Mouse (Mus musculus) midbrain, embryonic 13.5 days (tissue): ENCODE data around the gene 4930519P11Rik. TPM values are rescaled to one million over a fixed set of nuclear protein-coding genes. Genes with fewer than 3 reads are reported as not detected.
A peak's percentile ranks its signal among the peaks of the same experiment; 100 is the strongest.

Experiments
- ATAC-seq: fragments of 200-750 bp; cut with Nextera tagmentation; 2 replicates; pipeline ENCODE4 v1.8.0; 2017; ENCODE audit warnings: mild to moderate bottlenecking, moderate TSS enrichment, moderate library complexity
- H3K27ac ChIP-seq: fragments of 300-500 bp; sonication (generic); 2 replicates; pipeline ENCODE4 v1.5.1; 2015; ENCODE audit warnings: inconsistent platforms, mild to moderate bottlenecking, moderate library complexity
- H3K27me3 ChIP-seq: fragments of 300-500 bp; sonication (generic); 2 replicates; pipeline ENCODE4 v1.6.1; 2015; ENCODE audit warnings: mild to moderate bottlenecking, inconsistent platforms
- H3K36me3 ChIP-seq: fragments of 300-500 bp; sonication (generic); 2 replicates; pipeline ENCODE4 v1.6.1; 2015; ENCODE audit warnings: mild to moderate bottlenecking, inconsistent platforms
- H3K4me1 ChIP-seq: fragments of 300-500 bp; sonication (generic); replicated peaks from 2 replicates; pipeline ENCODE4 v1.6.1; 2015; ENCODE audit warnings: inconsistent platforms
- H3K4me2 ChIP-seq: fragments of 300-500 bp; sonication (generic); replicated peaks from 2 replicates; pipeline ENCODE4 v1.6.1; 2015; ENCODE audit warnings: moderate library complexity, mild to moderate bottlenecking, inconsistent platforms
- H3K4me3 ChIP-seq: fragments of 300-500 bp; sonication (generic); replicated peaks from 2 replicates; pipeline ENCODE4 v1.5.1; 2015; ENCODE audit warnings: mild to moderate bottlenecking, inconsistent platforms
- H3K9ac ChIP-seq: fragments of 300-500 bp; sonication (generic); replicated peaks from 2 replicates; pipeline ENCODE4 v1.6.1; 2015; ENCODE audit warnings: mild to moderate bottlenecking, inconsistent platforms
- H3K9me3 ChIP-seq: fragments of 300-500 bp; sonication (generic); 2 replicates; pipeline ENCODE4 v1.6.1; 2016; ENCODE audit warnings: mild to moderate bottlenecking, inconsistent platforms
- WGBS: fragments of 180-500 bp; shearing (Covaris S2); methylation state at CpG from one replicate; pipeline ENCODE4 v1.1.7; 2015; 5-methylcytosine and 5-hydroxymethylcytosine counted together
- polyA plus RNA-seq: library from polyadenylated mRNA; unstranded; fragments of >200 nt; fragmentation: Nextera tagmentation; extraction: Ambion mirVana; gene quantifications from 2 replicates; pipeline ENCODE4 v1.2.1, GENCODE M21; 2015

Gene 4930519P11Rik
- polyA plus RNA-seq, 1 experiment from 2014 or later = 0.96 TPM

DNA sequence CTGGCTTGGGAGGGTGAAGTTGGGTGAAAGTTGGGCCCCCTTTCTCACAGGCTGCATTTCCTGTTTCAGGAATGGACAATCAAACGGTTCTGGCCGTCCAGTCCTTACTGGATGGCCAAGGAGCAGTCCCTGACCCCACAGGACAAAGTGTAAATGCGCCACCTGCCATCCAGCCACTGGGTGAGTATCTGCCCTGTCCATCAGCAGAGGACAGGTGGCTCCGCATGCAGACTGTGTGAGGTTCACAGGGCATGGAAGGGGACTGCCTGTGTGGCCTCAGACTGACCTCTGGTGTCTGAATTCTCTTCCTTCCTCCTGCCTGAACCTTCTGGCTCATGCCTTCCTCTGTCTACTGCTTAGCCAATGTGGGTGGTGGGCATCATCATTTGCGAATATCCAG, 8.4 kb upstream of the 4930519P11Rik start:
- no peaks in the 10 kb centered on the region for H3K4me1 ChIP-seq
- no peak overlapping the region for H3K4me3 ChIP-seq
- H3K36me3 ChIP-seq = peaks cover 43% of the 10 kb centered on the region
- no peak overlapping the region for H3K27ac ChIP-seq
- peaks cover 6% of the 10 kb centered on the region; the same call in 1 of the 2 replicates for H3K9me3 ChIP-seq
- H3K4me2 ChIP-seq = no peak overlapping the region
- 91% methylated on average over 5 of the region's 5 CpGs for WGBS
- no peak for ATAC-seq
- no peak overlapping the region for H3K9ac ChIP-seq
- no peaks in the 10 kb centered on the region for H3K27me3 ChIP-seq

DNA sequence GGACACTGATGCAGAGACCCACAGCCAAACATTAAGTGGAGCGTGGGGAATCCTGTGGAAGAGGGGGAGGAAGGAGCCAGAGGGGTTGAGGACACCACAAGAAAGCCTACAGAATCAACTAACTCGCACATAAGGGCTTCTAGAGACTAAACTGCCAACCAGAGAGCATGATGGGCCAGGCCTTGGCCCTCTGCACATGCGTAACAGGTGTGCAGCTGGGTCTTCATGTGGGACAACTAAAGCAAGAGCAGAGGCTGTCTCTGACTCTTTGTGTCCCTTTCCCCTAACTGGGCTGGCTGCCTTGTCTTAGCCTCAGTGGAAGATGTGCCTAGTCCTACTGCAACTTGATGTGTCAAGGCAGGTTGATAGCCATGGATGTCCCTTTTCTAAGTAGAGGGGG, 3.8 kb upstream of the 4930519P11Rik start:
- H3K4me2 ChIP-seq = no peak overlapping the region
- H3K9me3 ChIP-seq = no peaks in the 10 kb centered on the region
- H3K36me3 ChIP-seq = peaks cover 7% of the 10 kb centered on the region
- no peaks in the 10 kb centered on the region for H3K27me3 ChIP-seq
- ATAC-seq = no peak
- H3K27ac ChIP-seq = no peak overlapping the region
- H3K9ac ChIP-seq = no peak overlapping the region
- H3K4me1 ChIP-seq = peaks cover 25% of the 10 kb centered on the region
- no peak overlapping the region for H3K4me3 ChIP-seq
- 89% methylated on average over 3 of the region's 3 CpGs for WGBS

DNA sequence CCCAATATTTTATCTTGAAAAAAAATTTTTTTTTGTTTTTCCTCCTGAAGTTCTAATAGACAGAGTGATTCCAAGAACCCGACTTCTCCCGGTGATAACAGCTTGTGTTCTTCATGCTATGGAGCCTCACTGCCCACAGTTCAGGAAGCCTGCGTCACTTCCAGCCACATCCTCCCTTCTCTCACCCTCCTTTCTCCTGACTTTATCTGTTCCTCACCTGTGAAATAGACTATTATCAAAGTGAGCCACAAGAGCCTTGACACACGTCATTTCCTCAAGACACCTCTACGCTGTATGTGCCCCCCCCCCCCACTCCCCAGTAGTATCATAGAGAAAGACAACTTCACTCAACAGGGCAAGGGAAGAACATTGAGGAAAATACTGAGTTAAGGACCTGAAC, 2.4 kb upstream of the 4930519P11Rik start:
- Histone ChIP-seq H3K4me2 (no peak overlapping the region), H3K4me3 (no peak overlapping the region), H3K27me3 (no peaks in the 10 kb centered on the region), H3K36me3 (peaks cover 3% of the 10 kb centered on the region; the same call in 1 of the 2 replicates), H3K9me3 (no peaks in the 10 kb centered on the region), H3K4me1 (peaks cover 25% of the 10 kb centered on the region), H3K9ac (no peak overlapping the region), H3K27ac (no peak overlapping the region)
- ATAC-seq = no peak
- 97% methylated on average over 5 of the region's 5 CpGs for WGBS

DNA sequence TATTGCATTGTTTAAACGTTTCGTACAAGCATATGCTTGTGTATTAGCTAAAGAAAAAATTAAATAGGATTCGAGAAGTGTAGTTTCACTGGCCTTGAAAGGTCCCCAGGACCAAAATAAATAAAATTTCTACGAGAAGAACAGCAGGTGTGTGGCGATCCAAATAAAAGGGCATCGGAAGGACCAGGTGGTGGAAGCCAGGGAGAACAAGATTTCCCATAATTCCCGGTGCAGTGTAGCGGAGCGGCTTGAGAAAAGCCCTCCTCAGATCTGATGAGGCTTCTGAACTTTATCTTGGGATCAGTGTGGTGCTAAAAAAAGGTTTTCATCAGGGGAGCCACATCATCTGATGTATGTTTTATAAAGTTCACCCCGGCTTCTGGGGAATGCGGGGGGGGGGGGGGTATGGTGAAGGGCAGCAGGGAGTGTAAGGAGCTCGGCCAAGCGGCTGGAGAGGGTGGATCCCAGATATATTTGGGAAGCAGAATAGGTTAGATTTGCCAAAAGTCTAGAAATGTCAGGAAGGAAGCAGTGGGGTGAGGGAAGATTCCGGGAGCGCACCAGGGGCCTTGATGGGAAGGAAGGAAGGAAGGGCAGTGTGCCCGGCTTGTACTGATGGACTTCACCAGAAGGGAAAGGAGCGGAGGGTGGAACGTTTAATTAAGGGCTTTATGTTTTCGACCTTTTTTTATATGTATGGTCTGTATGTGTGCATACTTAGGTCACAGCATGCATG, 1.8 kb upstream of the 4930519P11Rik start:
- Histone ChIP-seq H3K27ac (peak overlapping the region; percentile 99), H3K4me2 (peak overlapping the region; percentile 66), H3K27me3 (no peaks in the 10 kb centered on the region), H3K36me3 (peaks cover 3% of the 10 kb centered on the region; the same call in 1 of the 2 replicates), H3K4me1 (peaks cover 25% of the 10 kb centered on the region), H3K4me3 (0 out of 2 replicates have a peak overlapping the region, but pooled peaks have one; percentile 8), H3K9ac (0 out of 2 replicates have a peak overlapping the region, but pooled peaks have one; percentile 36), H3K9me3 (no peaks in the 10 kb centered on the region)
- WGBS = 71% methylated on average over 19 of the region's 19 CpGs
- ATAC-seq = no peak

DNA sequence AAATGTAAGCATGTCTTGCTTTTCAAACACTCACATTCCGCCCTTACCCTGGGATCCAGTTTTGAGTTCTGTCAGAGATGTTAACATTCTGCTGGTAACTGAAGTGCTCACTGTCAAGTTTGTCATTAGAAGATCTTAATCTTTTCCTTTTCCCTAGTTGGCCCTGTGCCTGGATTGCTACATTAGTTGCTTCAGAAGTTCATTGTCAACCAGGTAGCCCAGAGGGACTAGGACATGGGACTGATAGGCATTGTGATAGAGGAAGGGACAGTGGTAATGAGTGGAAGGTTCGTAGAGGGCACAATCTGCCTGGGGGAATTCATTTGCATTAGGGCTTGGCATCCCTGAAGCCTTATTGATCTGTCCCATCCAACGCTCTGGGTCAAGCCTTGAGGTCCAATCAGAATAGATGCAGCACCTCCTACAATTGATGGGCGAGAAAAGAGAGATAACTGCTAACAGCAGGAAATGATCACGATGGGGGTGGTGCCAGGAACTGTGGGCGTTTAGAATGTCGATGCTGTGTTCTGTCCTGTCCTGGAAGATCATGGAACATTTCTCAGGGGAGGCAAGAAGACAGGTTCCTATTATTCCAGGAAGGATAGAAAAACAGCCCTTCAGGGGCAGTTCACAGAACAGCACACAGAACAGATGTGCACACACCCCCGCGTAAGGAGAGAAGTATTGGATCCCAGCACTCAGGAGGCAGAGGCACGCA, 4.0 kb downstream of the 4930519P11Rik start:
- ATAC-seq = no peak
- Histone ChIP-seq H3K4me2 (no peak overlapping the region), H3K27me3 (0 out of 2 replicates have a peak, but pooled peaks cover 20% of the 10 kb centered on the region), H3K27ac (no peak overlapping the region), H3K9ac (no peak overlapping the region), H3K4me1 (peaks cover 13% of the 10 kb centered on the region), H3K36me3 (no peaks in the 10 kb centered on the region), H3K4me3 (no peak overlapping the region), H3K9me3 (no peaks in the 10 kb centered on the region)
- WGBS = 73% methylated on average over 10 of the region's 10 CpGs

DNA sequence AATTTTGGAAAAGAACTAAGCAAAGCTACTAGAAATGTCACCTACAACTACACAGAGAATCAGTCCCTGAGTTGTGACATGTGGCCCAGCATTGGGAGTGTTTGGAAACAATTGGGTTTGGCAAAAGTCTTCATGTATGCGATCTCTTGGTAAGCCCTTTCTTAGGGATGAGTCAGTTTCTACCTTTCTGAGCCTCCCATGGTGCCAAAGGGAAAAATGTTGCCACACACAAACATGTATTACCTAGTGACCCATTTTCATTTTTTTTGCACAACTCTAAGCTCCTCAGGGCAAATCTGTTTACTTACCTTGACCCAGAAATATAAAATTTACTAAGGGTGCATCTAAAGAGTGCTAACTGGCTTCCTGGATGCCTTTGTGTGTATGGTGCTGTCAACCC, 6.3 kb downstream of the 4930519P11Rik start:
- H3K4me3 ChIP-seq = no peak overlapping the region
- 0 out of 2 replicates have a peak, but pooled peaks cover 20% of the 10 kb centered on the region for H3K27me3 ChIP-seq
- ATAC-seq = no peak
- 76% methylated on average over 1 of the region's 1 CpGs for WGBS
- H3K4me2 ChIP-seq = no peak overlapping the region
- no peaks in the 10 kb centered on the region for H3K36me3 ChIP-seq
- no peak overlapping the region for H3K27ac ChIP-seq
- peaks cover 12% of the 10 kb centered on the region for H3K4me1 ChIP-seq
- H3K9me3 ChIP-seq = no peaks in the 10 kb centered on the region
- H3K9ac ChIP-seq = no peak overlapping the region

DNA sequence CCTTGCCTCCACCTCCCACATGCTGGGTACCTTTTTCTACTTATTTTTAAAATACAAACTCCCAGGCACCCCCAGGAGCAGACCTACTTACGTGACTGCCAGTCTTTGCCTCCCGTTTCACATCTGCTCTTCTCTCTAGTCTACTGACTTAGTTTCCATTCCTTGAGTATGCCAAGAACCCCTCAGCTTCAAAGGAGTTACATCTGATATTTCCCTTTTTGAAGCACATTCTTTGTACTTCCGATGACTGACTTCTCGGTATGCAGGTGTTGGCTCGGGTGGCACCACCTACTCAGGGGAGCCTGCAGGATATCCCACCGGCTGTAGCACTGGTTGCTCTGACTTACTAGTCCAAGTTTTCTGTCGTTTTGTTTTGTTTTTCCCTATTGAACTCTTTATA, 9.1 kb downstream of the 4930519P11Rik start:
- Histone ChIP-seq H3K9ac (no peak overlapping the region), H3K36me3 (no peaks in the 10 kb centered on the region), H3K27ac (no peak overlapping the region), H3K4me3 (peak overlapping the region; percentile 66), H3K9me3 (no peaks in the 10 kb centered on the region), H3K4me2 (peak overlapping the region; percentile 69), H3K4me1 (peaks cover 12% of the 10 kb centered on the region), H3K27me3 (0 out of 2 replicates have a peak, but pooled peaks cover 20% of the 10 kb centered on the region)
- no peak for ATAC-seq
- 46% methylated on average over 7 of the region's 7 CpGs for WGBS

DNA sequence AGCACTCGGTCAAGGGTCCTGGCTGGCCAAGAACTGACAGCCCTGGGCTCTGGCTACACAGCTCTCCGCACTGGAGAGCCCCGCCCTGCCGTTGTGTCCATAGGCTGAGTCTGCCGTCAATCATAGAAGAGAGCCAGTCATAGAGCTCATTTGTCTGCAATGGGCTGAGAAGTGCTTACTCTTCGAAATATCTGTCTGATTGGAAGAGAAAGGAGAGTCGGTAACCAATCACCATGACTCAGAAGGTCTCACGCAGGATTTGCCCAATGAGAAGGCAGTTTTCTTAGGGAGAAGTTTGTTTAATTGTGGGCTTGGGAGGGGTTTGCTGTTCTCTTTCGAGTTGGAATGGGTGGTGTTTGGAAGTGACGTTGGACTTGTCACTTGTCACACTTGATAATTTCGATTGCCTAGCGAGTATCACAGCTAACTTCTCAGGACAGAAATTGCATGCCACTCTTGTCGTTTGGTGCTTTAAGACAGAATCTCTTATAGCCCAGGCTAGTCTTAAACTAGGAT, 9.5 kb downstream of the 4930519P11Rik start, which contains the start of gene Pxmp4:
Gene Pxmp4 (minus strand): TSS at position 71 of the 516 bp plus-strand sequence.
- Histone ChIP-seq H3K27ac (0 out of 2 replicates have a peak within 1 kb of the TSS, but pooled peaks have one; percentile 31), H3K4me2 (peak within 1 kb of the TSS; percentile 69)

DNA sequence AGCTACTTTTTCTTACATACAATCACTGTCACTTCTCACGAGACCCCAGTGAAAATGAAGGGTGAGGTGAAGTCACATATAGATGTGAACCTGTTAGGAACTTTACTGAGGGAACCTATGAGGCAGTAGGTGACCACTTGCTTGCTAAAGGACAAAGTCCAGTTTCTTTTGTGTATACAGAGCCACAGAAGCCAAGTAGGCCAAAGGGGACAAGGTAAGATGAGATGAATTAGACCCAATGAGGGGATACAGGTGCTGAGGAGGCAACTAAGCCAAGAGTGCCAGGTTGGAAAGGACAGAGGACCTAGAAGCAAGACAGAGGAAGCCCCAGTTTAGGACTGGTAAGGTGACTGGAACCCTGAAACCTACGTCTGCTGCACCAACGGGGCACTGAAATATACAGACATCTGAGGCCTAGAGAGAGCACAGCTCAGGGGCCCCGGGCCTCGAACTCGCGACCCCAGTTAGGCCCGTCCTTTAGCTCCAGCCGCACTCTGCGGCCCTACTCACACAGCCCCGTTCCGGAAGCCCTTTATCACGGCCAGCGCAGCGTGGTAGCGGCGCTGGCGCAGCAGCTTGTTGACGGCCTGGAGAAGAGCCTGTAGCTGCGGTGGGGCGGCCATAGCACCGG, 10.1 kb downstream of the 4930519P11Rik start:
- no peak; the same call in 1 of the 2 replicates for ATAC-seq
- Histone ChIP-seq H3K27me3 (0 out of 2 replicates have a peak, but pooled peaks cover 13% of the 10 kb centered on the region), H3K9me3 (no peaks in the 10 kb centered on the region), H3K36me3 (no peaks in the 10 kb centered on the region), H3K4me1 (peaks cover 12% of the 10 kb centered on the region), H3K9ac (peak overlapping the region; percentile 78), H3K27ac (0 out of 2 replicates have a peak overlapping the region, but pooled peaks have one; percentile 31), H3K4me2 (peak overlapping the region; percentile 69), H3K4me3 (peak overlapping the region; percentile 66)
- WGBS = 21% methylated on average over 22 of the region's 22 CpGs

More for the DNA sequence above, 9.5 kb downstream of the 4930519P11Rik start, which contains the start of gene Pxmp4:
- ATAC-seq = peak; percentile 100
- Histone ChIP-seq H3K36me3 (no peaks in the 10 kb centered on the region), H3K9ac (peak within 1 kb of the TSS; percentile 78), H3K4me1 (peaks cover 12% of the 10 kb centered on the region), H3K9me3 (no peaks in the 10 kb centered on the region), H3K27me3 (0 out of 2 replicates have a peak, but pooled peaks cover 15% of the 10 kb centered on the region), H3K4me3 (peak within 1 kb of the TSS; percentile 66)
- WGBS = 2% methylated on average over 13 of the region's 13 CpGs

DNA sequence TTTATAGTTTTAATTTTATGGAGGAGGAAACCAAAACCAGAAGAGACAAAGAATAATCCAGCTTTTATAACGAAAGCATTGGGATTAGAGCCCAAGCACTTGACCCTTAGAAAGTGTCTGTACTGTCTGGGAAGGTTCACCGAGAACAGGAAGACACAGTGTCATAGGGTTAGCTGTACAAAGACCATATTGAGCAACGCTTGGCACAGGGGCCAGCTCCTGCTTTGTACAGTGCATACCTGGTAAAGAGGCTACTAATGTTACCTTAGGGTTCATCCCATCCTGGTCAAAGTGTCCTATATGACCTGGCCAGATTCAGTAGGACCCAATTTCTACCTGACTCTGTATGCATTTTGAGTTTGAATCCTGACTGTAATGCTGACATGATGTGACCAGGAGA, 11.9 kb downstream of the 4930519P11Rik start:
- Histone ChIP-seq H3K36me3 (no peaks in the 10 kb centered on the region), H3K27me3 (0 out of 2 replicates have a peak, but pooled peaks cover 6% of the 10 kb centered on the region), H3K4me1 (peaks cover 12% of the 10 kb centered on the region), H3K9ac (no peak overlapping the region), H3K27ac (no peak overlapping the region), H3K9me3 (no peaks in the 10 kb centered on the region), H3K4me3 (no peak overlapping the region), H3K4me2 (no peak overlapping the region)
- 68% methylated on average over 3 of the region's 3 CpGs for WGBS
- no peak for ATAC-seq

DNA sequence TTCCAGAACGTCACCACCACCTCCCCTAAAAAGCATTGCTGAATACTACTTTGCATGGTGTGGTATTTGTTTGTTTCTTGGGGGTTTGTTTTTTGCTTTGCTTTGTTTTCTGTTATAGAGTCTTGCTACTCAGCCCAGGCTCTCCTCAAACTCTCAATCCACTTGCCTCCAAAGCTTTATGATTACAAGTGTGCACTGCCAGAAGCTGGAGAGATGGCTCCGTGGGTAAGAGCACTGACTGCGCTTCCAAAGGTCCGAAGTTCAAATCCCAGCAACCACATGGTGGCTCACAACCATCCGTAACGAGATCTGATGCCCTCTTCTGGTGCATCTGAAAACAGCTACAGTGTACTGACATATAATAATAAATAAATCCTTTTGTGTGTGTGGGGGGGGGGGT, 12.7 kb downstream of the 4930519P11Rik start:
- no peak overlapping the region for H3K4me3 ChIP-seq
- H3K9ac ChIP-seq = no peak overlapping the region
- H3K4me1 ChIP-seq = peaks cover 12% of the 10 kb centered on the region
- 67% methylated on average over 6 of the region's 6 CpGs for WGBS
- no peak overlapping the region for H3K27ac ChIP-seq
- no peaks in the 10 kb centered on the region for H3K36me3 ChIP-seq
- H3K9me3 ChIP-seq = no peaks in the 10 kb centered on the region
- no peak overlapping the region for H3K4me2 ChIP-seq
- no peak for ATAC-seq
- H3K27me3 ChIP-seq = 0 out of 2 replicates have a peak, but pooled peaks cover 3% of the 10 kb centered on the region
